ENCODE assay signal across 9 mouse cellular contexts in the genomic region with DNA sequence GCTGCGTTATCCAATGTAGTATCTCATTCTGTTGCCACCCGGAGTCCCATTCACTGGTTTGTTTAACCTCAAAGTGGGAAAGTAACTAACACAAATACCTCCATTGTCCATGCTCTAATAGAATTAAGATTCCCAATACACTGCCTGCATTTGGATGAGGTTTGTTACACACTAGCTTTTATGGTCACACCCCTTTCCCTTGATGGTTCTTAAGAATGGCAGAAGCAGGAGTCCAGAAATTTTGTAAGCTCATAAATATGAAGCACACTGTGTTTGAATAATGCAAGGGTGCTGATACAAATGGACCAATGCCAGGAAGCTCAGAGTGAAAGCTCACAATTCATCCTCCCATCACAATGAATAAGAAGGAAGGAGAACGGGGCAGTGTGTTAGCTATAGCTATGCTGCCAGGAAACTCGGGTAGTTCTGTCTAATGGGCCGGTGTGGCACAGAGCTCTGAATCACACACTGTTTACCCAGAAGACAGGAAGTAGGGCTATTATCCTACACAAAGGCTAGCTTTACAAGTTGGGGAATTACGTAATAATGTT.
A peak's percentile ranks its signal among the peaks of the same experiment; 100 is the strongest.
DNase-seq lines count a peak whose midpoint lies in the region; ATAC-seq lines count a peak whose summit lies in the region.
"Had no signal": no experiment of that assay in that cellular context is flagged by ENCODE, and none has a peak within 500 bp of the region (broad histone marks: within the 10 kb centered on the region; RNA-seq: fewer than 3 reads in every experiment).

No protein-coding gene starts in this region.

- peak; percentile 90 for DNase-seq in Muller cell, postnatal 12 days (ENCODE audit: inconsistent ontology term)
- peak; percentile 20 for DNase-seq in cerebellum, adult 11-12 months
- peak; percentile 70 for DNase-seq in hindbrain, embryonic 14.5 days (ENCODE audit: low spot score)
- DNase-seq in mesoderm, embryonic 11.5 days (ENCODE audit: low read depth, low spot score): peak; percentile 41
- DNase-seq in gastrocnemius, postnatal 10 days: no peak
- no peak for DNase-seq in c-Kit-positive CD71-positive TER-119-positive erythroid progenitor cells, embryonic 14.5 days (ENCODE audit: low spot score)
- DNase-seq in ovary, postnatal 10 days (ENCODE audit: low spot score): no peak
- DNase-seq: kidney, adult 8-10 months had no signal

- WGBS in hindbrain, embryonic 14.5 days: 22% methylated on average over 6 of the region's 6 CpGs
- WGBS in kidney, embryonic 15.5 days: 65% methylated on average over 6 of the region's 6 CpGs

- H3K27me3 ChIP-seq in hindbrain, embryonic 14.5 days (ENCODE audit: control insufficient read depth, insufficient read depth, low read length): no peaks in the 10 kb centered on the region
- H3K27me3 ChIP-seq in kidney, embryonic 15.5 days: no peaks in the 10 kb centered on the region

- H3K9me3 ChIP-seq in hindbrain, embryonic 14.5 days (ENCODE audit: control insufficient read depth, low read length): no peaks in the 10 kb centered on the region
- H3K9me3 ChIP-seq in kidney, embryonic 15.5 days (replicated peaks): no peaks in the 10 kb centered on the region

- no peak overlapping the region; the same call in 1 of the 2 replicates for H3K27ac ChIP-seq in hindbrain, embryonic 14.5 days
- no peak overlapping the region for H3K27ac ChIP-seq in kidney, embryonic 15.5 days

- H3K4me2 ChIP-seq in hindbrain, embryonic 14.5 days (replicated peaks): no peak overlapping the region
- no peak overlapping the region for H3K4me2 ChIP-seq in kidney, embryonic 15.5 days

- ATAC-seq in hindbrain, embryonic 14.5 days (ENCODE audit: low FRiP score): peak; percentile 97
- no peak for ATAC-seq in kidney, embryonic 15.5 days (replicated peaks; ENCODE audit: low FRiP score)

- no peak overlapping the region for H3K9ac ChIP-seq in hindbrain, embryonic 14.5 days
- no peak overlapping the region for H3K9ac ChIP-seq in kidney, embryonic 15.5 days

- H3K36me3 ChIP-seq in hindbrain, embryonic 14.5 days (replicated peaks; ENCODE audit: control insufficient read depth, insufficient read depth): no peaks in the 10 kb centered on the region
- no peaks in the 10 kb centered on the region for H3K36me3 ChIP-seq in kidney, embryonic 15.5 days

- no peaks in the 10 kb centered on the region for H3K4me1 ChIP-seq in hindbrain, embryonic 14.5 days (replicated peaks; ENCODE audit: control insufficient read depth, insufficient read depth, low read length)
- no peaks in the 10 kb centered on the region for H3K4me1 ChIP-seq in kidney, embryonic 15.5 days

- H3K4me3 ChIP-seq in hindbrain, embryonic 14.5 days (replicated peaks; ENCODE audit: low read length): no peak overlapping the region
- H3K4me3 ChIP-seq in kidney, embryonic 15.5 days (replicated peaks): no peak overlapping the region

Comparison
In these comparisons a context has a peak if more than half of its experiments do, and no peak if none do; other contexts are left out.
1. DNase-seq: peak in Muller cell, postnatal 12 days (single experiment), cerebellum, adult 11-12 months (single experiment), hindbrain, embryonic 14.5 days (single experiment) and mesoderm, embryonic 11.5 days (single experiment); none in gastrocnemius, postnatal 10 days (single experiment), c-Kit-positive CD71-positive TER-119-positive erythroid progenitor cells, embryonic 14.5 days (single experiment) and ovary, postnatal 10 days (single experiment).